Mouse (Mus musculus): ENCODE measurements at regions not wholly inside any gene's neighbourhood (a gene's known extent, or its start where the extent isn't known, plus 50 kb on each side); places are given as distances from the start of the nearest gene placed in this dataset.
A peak's percentile ranks its signal among the peaks of the same experiment; 100 is the strongest.
"Not testable (repeated sequence)": the region's sequence is repeated elsewhere in the genome, so short reads cannot be mapped to it uniquely, and the experiment has no call there.

GRCm38 (mm10) chr5:101441782-101442181 is 223.0 kb downstream of the Nkx6-1 start:
- 93% methylated on average over 1 of the region's 1 CpGs for WGBS
- Histone ChIP-seq H3K36me3 (replicated peaks) (no peaks in the 10 kb centered on the region), H3K9me3 (no peaks in the 10 kb centered on the region), H3K4me1 (peaks cover 3% of the 10 kb centered on the region; the same call in 1 of the 2 replicates), H3K27me3 (replicated peaks; ENCODE audit: low read depth, poor library complexity, severe bottlenecking) (no peaks in the 10 kb centered on the region), H3K27ac (replicated peaks) (no peak overlapping the region), H3K4me3 (no peak overlapping the region)
- peak; percentile 16 for DNase-seq (ENCODE audit: low spot score)

GRCm38 (mm10) chr5:101437666-101438299 is 227.0 kb downstream of the Nkx6-1 start:
- WGBS, result 86% methylated on average over 14 of the region's 14 CpGs
- H3K4me3 ChIP-seq, result no peak overlapping the region
- DNase-seq (ENCODE audit: low spot score), result no peak

DNA sequence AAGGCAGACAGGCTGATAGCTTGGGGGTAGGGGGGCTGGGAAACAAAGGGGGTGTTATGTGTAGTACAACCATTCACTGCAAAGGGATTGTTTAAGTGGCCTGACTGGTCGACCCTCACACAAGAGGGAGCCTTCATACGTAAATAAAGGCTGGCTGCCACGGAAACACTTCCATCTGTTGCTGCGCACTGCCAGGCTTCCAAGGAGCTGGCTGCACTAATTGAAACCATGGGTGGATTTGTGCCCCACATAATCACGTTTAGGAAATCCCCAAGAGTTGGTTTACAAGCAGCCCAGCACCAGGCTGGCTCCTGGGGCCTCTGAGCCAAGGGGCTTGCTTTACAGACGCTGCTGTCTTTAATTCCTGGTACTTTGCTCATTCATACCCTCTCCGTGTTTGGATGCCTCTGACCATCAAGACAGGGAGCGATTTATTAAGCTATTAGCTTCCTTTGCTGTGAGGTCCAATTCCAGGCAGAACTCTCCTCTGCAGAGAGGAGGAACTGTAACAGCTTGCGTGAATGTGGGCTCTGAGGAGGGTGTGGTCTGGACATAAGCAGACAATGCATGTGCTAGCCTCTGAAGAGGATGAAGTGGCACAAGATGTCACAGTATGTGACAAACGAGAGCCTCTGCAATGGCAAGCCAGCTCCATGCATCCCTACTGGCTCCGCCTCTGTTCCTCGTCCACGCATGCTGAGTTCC is 238.6 kb downstream of the Nkx6-1 start:
- H3K27me3 ChIP-seq (replicated peaks; ENCODE audit: low read depth, poor library complexity, severe bottlenecking), result peaks cover 11% of the 10 kb centered on the region; the same call in 1 of the 2 replicates

More at GRCm38 (mm10) chr5:101437666-101438299, 227.0 kb downstream of the Nkx6-1 start:
- no peaks in the 10 kb centered on the region for H3K4me1 ChIP-seq
- H3K27me3 ChIP-seq (replicated peaks; ENCODE audit: low read depth, poor library complexity, severe bottlenecking), result 0 out of 2 replicates have a peak, but pooled peaks cover 3% of the 10 kb centered on the region
- H3K36me3 ChIP-seq (replicated peaks), result no peaks in the 10 kb centered on the region
- H3K9me3 ChIP-seq, result no peaks in the 10 kb centered on the region
- no peak overlapping the region for H3K27ac ChIP-seq (replicated peaks)

GRCm38 (mm10) chr5:101384316-101384715 is 280.5 kb downstream of the Nkx6-1 start:
- no peak for DNase-seq (ENCODE audit: low spot score)
- Histone ChIP-seq H3K4me1 (no peaks in the 10 kb centered on the region), H3K4me3 (no peak overlapping the region), H3K27me3 (replicated peaks; ENCODE audit: low read depth, poor library complexity, severe bottlenecking) (no peaks in the 10 kb centered on the region), H3K36me3 (replicated peaks) (no peaks in the 10 kb centered on the region), H3K9me3 (no peaks in the 10 kb centered on the region), H3K27ac (replicated peaks) (no peak overlapping the region)
- WGBS, result 78% methylated on average over 5 of the region's 5 CpGs

More for the DNA sequence above, 238.6 kb downstream of the Nkx6-1 start:
- H3K4me3 ChIP-seq, result peak overlapping the region; percentile 40
- H3K4me1 ChIP-seq, result peaks cover 25% of the 10 kb centered on the region
- peak overlapping the region; percentile 79 for H3K27ac ChIP-seq (replicated peaks)
- 18% methylated on average over 13 of the region's 13 CpGs for WGBS
- H3K9me3 ChIP-seq, result no peaks in the 10 kb centered on the region
- H3K36me3 ChIP-seq (replicated peaks), result no peaks in the 10 kb centered on the region
- DNase-seq (ENCODE audit: low spot score), result peak; percentile 84

DNA sequence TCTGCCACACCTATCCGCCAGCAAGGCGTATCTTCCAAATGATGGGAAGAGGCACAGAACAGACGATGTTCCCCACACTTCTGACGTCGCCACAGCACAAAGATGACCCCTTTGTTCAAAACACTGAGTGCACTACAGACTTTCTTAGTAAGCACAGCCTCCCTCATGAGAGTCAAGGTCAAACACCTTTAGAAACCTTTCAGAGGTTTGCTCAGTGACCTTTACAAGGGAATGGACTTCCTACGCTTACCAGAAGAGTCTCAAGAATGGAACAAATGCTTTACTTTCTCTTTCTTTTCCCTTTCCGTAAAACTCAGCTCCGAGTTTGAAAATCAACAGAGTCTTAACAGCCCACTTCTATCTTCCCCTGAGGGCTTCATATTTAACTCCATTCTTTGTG is 283.4 kb downstream of the Nkx6-1 start:
- WGBS, result 72% methylated on average over 8 of the region's 8 CpGs
- DNase-seq (ENCODE audit: low spot score), result no peak
- Histone ChIP-seq H3K36me3 (replicated peaks) (no peaks in the 10 kb centered on the region), H3K4me1 (no peaks in the 10 kb centered on the region), H3K27ac (replicated peaks) (no peak overlapping the region), H3K27me3 (replicated peaks; ENCODE audit: low read depth, poor library complexity, severe bottlenecking) (no peaks in the 10 kb centered on the region), H3K4me3 (no peak overlapping the region), H3K9me3 (no peaks in the 10 kb centered on the region)

- Histone ChIP-seq H3K4me1 (no peaks in the 10 kb centered on the region), H3K9me3 (no peaks in the 10 kb centered on the region), H3K27me3 (replicated peaks; ENCODE audit: low read depth, poor library complexity, severe bottlenecking) (0 out of 2 replicates have a peak, but pooled peaks cover 5% of the 10 kb centered on the region), H3K27ac (replicated peaks) (no peak overlapping the region), H3K4me3 (no peak overlapping the region), H3K36me3 (replicated peaks) (no peaks in the 10 kb centered on the region)
- DNase-seq (ENCODE audit: low spot score), result no peak
- WGBS, result 89% methylated on average over 6 of the region's 6 CpGs
These were observed 288.1 kb downstream of the Nkx6-1 start for GRCm38 (mm10) chr5:101376657-101377056.

DNA sequence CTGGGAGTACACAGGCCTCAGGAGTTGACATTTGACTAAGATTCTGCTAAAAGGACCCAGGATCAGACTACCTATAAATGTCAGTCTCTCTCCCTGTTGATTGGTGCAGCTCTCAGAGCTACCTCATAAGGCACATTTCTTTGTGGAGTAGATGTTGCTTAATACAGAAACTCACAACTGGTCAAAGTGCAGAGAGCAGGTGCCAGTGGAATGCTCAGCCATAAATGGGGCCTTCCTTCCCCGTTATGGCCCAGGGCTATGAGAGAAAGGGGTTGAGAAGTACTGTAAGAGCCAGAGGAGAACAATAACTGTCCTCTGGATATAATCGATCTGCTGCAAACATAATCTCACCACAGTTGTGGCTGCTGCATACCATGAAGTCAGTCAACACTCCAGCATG is 290.7 kb downstream of the Nkx6-1 start:
- Histone ChIP-seq H3K27me3 (replicated peaks; ENCODE audit: low read depth, poor library complexity, severe bottlenecking) (0 out of 2 replicates have a peak, but pooled peaks cover 5% of the 10 kb centered on the region), H3K27ac (replicated peaks) (no peak overlapping the region), H3K36me3 (replicated peaks) (no peaks in the 10 kb centered on the region), H3K4me3 (no peak overlapping the region), H3K4me1 (no peaks in the 10 kb centered on the region), H3K9me3 (no peaks in the 10 kb centered on the region)
- 80% methylated on average over 2 of the region's 2 CpGs for WGBS
- DNase-seq (ENCODE audit: low spot score), result no peak

- 79% methylated on average over 8 of the region's 8 CpGs for WGBS
- no peaks in the 10 kb centered on the region for H3K9me3 ChIP-seq
- H3K36me3 ChIP-seq (replicated peaks), result no peaks in the 10 kb centered on the region
- no peak overlapping the region for H3K4me3 ChIP-seq
- no peak for DNase-seq (ENCODE audit: low spot score)
- H3K27me3 ChIP-seq (replicated peaks; ENCODE audit: low read depth, poor library complexity, severe bottlenecking), result peaks cover 12% of the 10 kb centered on the region
- no peak overlapping the region for H3K27ac ChIP-seq (replicated peaks)
- H3K4me1 ChIP-seq, result no peaks in the 10 kb centered on the region
These were observed 292.6 kb downstream of the Nkx6-1 start for GRCm38 (mm10) chr5:101372204-101372603.

DNA sequence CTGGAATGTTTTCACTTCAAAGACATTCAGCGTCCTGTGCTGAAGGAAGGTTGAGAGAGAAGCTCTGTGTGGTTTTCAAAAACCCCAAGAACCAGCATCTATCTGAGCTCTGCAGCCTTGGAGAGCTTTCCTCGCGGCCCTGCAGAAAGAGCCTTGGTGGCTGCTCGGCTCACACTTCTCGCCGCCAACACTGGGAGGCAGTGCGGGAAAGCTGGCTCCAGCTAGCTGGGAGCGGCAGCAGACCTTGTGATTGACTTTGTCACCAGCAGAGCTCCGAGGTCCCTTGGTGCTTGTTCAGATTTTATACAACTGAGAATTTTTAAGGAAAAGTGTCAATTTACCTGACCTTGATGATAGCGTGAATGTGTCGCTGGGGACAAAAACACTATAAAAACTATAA is 299.4 kb downstream of the Nkx6-1 start:
- Histone ChIP-seq H3K36me3 (replicated peaks) (no peaks in the 10 kb centered on the region), H3K4me1 (no peaks in the 10 kb centered on the region), H3K9me3 (no peaks in the 10 kb centered on the region), H3K27me3 (replicated peaks; ENCODE audit: low read depth, poor library complexity, severe bottlenecking) (peaks cover 45% of the 10 kb centered on the region), H3K4me3 (no peak overlapping the region), H3K27ac (replicated peaks) (no peak overlapping the region)
- peak; percentile 75 for DNase-seq (ENCODE audit: low spot score)
- 11% methylated on average over 11 of the region's 11 CpGs for WGBS

GRCm38 (mm10) chr5:101359986-101360385 is 304.8 kb downstream of the Nkx6-1 start:
- 56% methylated on average over 6 of the region's 6 CpGs for WGBS
- DNase-seq (ENCODE audit: low spot score), result no peak
- Histone ChIP-seq H3K9me3 (no peaks in the 10 kb centered on the region), H3K4me1 (0 out of 2 replicates have a peak, but pooled peaks cover 2% of the 10 kb centered on the region), H3K27ac (replicated peaks) (no peak overlapping the region), H3K36me3 (replicated peaks) (no peaks in the 10 kb centered on the region), H3K27me3 (replicated peaks; ENCODE audit: low read depth, poor library complexity, severe bottlenecking) (peaks cover 17% of the 10 kb centered on the region), H3K4me3 (no peak overlapping the region)

- WGBS, result 75% methylated on average over 3 of the region's 3 CpGs
These were observed 319.4 kb downstream of the Nkx6-1 start for GRCm38 (mm10) chr5:101345406-101345805.

DNA sequence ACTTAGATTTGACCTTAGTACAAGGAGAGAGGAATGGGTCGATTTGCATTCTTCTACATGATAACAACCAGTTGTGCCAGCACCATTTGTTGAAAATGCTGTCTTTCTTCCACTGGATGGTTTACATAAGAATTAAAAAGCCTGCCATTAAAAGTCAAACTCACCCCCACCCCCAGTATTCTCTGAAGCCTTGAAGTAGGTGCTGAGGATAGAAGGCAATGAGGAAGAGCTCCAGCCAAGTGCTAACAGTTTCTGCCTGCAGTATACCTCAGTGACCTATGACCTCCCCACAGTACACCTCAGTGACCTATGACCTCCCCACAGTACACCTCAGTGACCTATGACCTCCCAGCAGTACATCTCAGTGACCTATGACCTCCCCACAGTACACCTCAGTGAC is 328.4 kb downstream of the Nkx6-1 start:
- H3K27ac ChIP-seq (replicated peaks); H3K9me3 ChIP-seq; H3K36me3 ChIP-seq (replicated peaks); DNase-seq (ENCODE audit: low spot score); H3K27me3 ChIP-seq (replicated peaks; ENCODE audit: low read depth, poor library complexity, severe bottlenecking); H3K4me1 ChIP-seq; H3K4me3 ChIP-seq: not testable (repeated sequence)
- whole genome bisulfite sequencing, result 91% methylated on average over 1 of the region's 1 CpGs

More at GRCm38 (mm10) chr5:101345406-101345805, 319.4 kb downstream of the Nkx6-1 start:
- H3K4me3 ChIP-seq, result no peak overlapping the region
- H3K36me3 ChIP-seq (replicated peaks), result no peaks in the 10 kb centered on the region
- DNase-seq (ENCODE audit: low spot score), result no peak
- no peaks in the 10 kb centered on the region for H3K4me1 ChIP-seq
- H3K27me3 ChIP-seq (replicated peaks; ENCODE audit: low read depth, poor library complexity, severe bottlenecking), result no peaks in the 10 kb centered on the region
- no peak overlapping the region for H3K27ac ChIP-seq (replicated peaks)
- H3K9me3 ChIP-seq, result 0 out of 2 replicates have a peak, but pooled peaks cover 4% of the 10 kb centered on the region

- H3K36me3 ChIP-seq (replicated peaks), result no peaks in the 10 kb centered on the region
- peaks cover 20% of the 10 kb centered on the region for H3K27me3 ChIP-seq (replicated peaks; ENCODE audit: low read depth, poor library complexity, severe bottlenecking)
- no peak overlapping the region for H3K4me3 ChIP-seq
- no peaks in the 10 kb centered on the region for H3K4me1 ChIP-seq
- no peaks in the 10 kb centered on the region for H3K9me3 ChIP-seq
- WGBS, result 93% methylated on average over 10 of the region's 10 CpGs
- no peak overlapping the region for H3K27ac ChIP-seq (replicated peaks)
- DNase-seq (ENCODE audit: low spot score), result no peak
These were observed 333.0 kb downstream of the Nkx6-1 start for GRCm38 (mm10) chr5:101331825-101332224.
